Mouse (Mus musculus): Measurements from ENCODE around the gene Mapk1. TPM values are rescaled to one million over a fixed set of nuclear protein-coding genes. Genes with fewer than 3 reads are reported as not detected.

The Mapk1 gene
- polyA plus RNA-seq (2015; fragmentation: Nextera tagmentation; extraction: Ambion mirVana): 172 and 177 TPM in 2 replicates

GRCm38 (mm10) chr16:16983131-16983533, at the start of gene Mapk1:
Mapk1 (plus strand) TSS chr16:16983382.
- WGBS: 0% methylated on average over 34 of the region's 35 CpGs
- H3K4me3 ChIP-seq: peak within 1 kb of the TSS; percentile 67
- H3K4me1 ChIP-seq: peaks cover 25% of the 10 kb centered on the region
- peak within 1 kb of the TSS; percentile 71 for H3K4me2 ChIP-seq
- H3K9me3 ChIP-seq (replicated peaks): no peaks in the 10 kb centered on the region
- peaks cover 9% of the 10 kb centered on the region; the same call in 1 of the 2 replicates for H3K36me3 ChIP-seq (ENCODE audit: poor library complexity, severe bottlenecking)
- H3K27ac ChIP-seq: peak within 1 kb of the TSS; percentile 93
- H3K9ac ChIP-seq: peak within 1 kb of the TSS; percentile 82
- ATAC-seq: peak; percentile 99
- H3K27me3 ChIP-seq: no peaks in the 10 kb centered on the region

- H3K27ac ChIP-seq: no peak overlapping the region
- H3K27me3 ChIP-seq: no peaks in the 10 kb centered on the region
- WGBS: 93% methylated on average over 9 of the region's 9 CpGs
- peaks cover 4% of the 10 kb centered on the region; the same call in 1 of the 2 replicates for H3K9me3 ChIP-seq (replicated peaks)
- ATAC-seq: no peak
- H3K9ac ChIP-seq: no peak overlapping the region
- H3K4me1 ChIP-seq: no peaks in the 10 kb centered on the region
- no peak overlapping the region for H3K4me2 ChIP-seq
- H3K36me3 ChIP-seq (ENCODE audit: poor library complexity, severe bottlenecking): no peaks in the 10 kb centered on the region
- H3K4me3 ChIP-seq: no peak overlapping the region
Measured at GRCm38 (mm10) chr16:16939543-16939942, 43.6 kb upstream of the Mapk1 start.

GRCm38 (mm10) chr16:16941078-16941477, 42.1 kb upstream of the Mapk1 start:
- Histone ChIP-seq H3K9me3 (replicated peaks) (peaks cover 4% of the 10 kb centered on the region; the same call in 1 of the 2 replicates), H3K4me2 (no peak overlapping the region), H3K27me3 (no peaks in the 10 kb centered on the region), H3K4me1 (no peaks in the 10 kb centered on the region), H3K36me3 (ENCODE audit: poor library complexity, severe bottlenecking) (no peaks in the 10 kb centered on the region), H3K4me3 (no peak overlapping the region), H3K27ac (no peak overlapping the region), H3K9ac (no peak overlapping the region)
- ATAC-seq: no peak
- 95% methylated on average over 2 of the region's 2 CpGs for WGBS

GRCm38 (mm10) chr16:16958575-16958974, 24.6 kb upstream of the Mapk1 start:
- H3K27ac ChIP-seq: no peak overlapping the region
- H3K27me3 ChIP-seq: no peaks in the 10 kb centered on the region
- H3K9me3 ChIP-seq (replicated peaks): no peaks in the 10 kb centered on the region
- H3K36me3 ChIP-seq (ENCODE audit: poor library complexity, severe bottlenecking): no peaks in the 10 kb centered on the region
- H3K4me3 ChIP-seq: no peak overlapping the region
- no peak overlapping the region for H3K4me2 ChIP-seq
- H3K9ac ChIP-seq: no peak overlapping the region
- ATAC-seq: no peak
- WGBS: 5% methylated on average over 2 of the region's 5 CpGs
- H3K4me1 ChIP-seq: no peaks in the 10 kb centered on the region

GRCm38 (mm10) chr16:16959907-16960306, 23.3 kb upstream of the Mapk1 start:
- Histone ChIP-seq H3K4me1 (no peaks in the 10 kb centered on the region), H3K27me3 (no peaks in the 10 kb centered on the region), H3K27ac (no peak overlapping the region), H3K4me3 (no peak overlapping the region), H3K9me3 (replicated peaks) (no peaks in the 10 kb centered on the region), H3K4me2 (no peak overlapping the region), H3K9ac (no peak overlapping the region), H3K36me3 (ENCODE audit: poor library complexity, severe bottlenecking) (no peaks in the 10 kb centered on the region)
- WGBS: 89% methylated on average over 6 of the region's 6 CpGs
- ATAC-seq: no peak

GRCm38 (mm10) chr16:16965149-16965548, 18.0 kb upstream of the Mapk1 start:
- WGBS: 66% methylated on average over 1 of the region's 1 CpGs
- H3K4me1 ChIP-seq: no peaks in the 10 kb centered on the region
- no peak overlapping the region for H3K27ac ChIP-seq
- H3K27me3 ChIP-seq: no peaks in the 10 kb centered on the region
- no peaks in the 10 kb centered on the region for H3K36me3 ChIP-seq (ENCODE audit: poor library complexity, severe bottlenecking)
- H3K4me3 ChIP-seq: no peak overlapping the region
- H3K4me2 ChIP-seq: no peak overlapping the region
- H3K9me3 ChIP-seq (replicated peaks): no peaks in the 10 kb centered on the region
- no peak overlapping the region for H3K9ac ChIP-seq
- ATAC-seq: no peak

GRCm38 (mm10) chr16:16966290-16966689, 16.9 kb upstream of the Mapk1 start:
- no peaks in the 10 kb centered on the region for H3K27me3 ChIP-seq
- no peaks in the 10 kb centered on the region for H3K9me3 ChIP-seq (replicated peaks)
- H3K27ac ChIP-seq: no peak overlapping the region

GRCm38 (mm10) chr16:16978061-16978460, 5.1 kb upstream of the Mapk1 start:
- no peak for ATAC-seq
- H3K4me3 ChIP-seq: no peak overlapping the region
- WGBS: 91% methylated on average over 3 of the region's 3 CpGs

More at GRCm38 (mm10) chr16:16966290-16966689, 16.9 kb upstream of the Mapk1 start:
- Histone ChIP-seq H3K4me1 (no peaks in the 10 kb centered on the region), H3K4me2 (no peak overlapping the region), H3K36me3 (ENCODE audit: poor library complexity, severe bottlenecking) (no peaks in the 10 kb centered on the region), H3K4me3 (no peak overlapping the region), H3K9ac (no peak overlapping the region)
- no peak for ATAC-seq

GRCm38 (mm10) chr16:16978765-16979164, 4.4 kb upstream of the Mapk1 start:
- Histone ChIP-seq H3K36me3 (ENCODE audit: poor library complexity, severe bottlenecking) (no peaks in the 10 kb centered on the region), H3K27me3 (no peaks in the 10 kb centered on the region), H3K4me2 (no peak overlapping the region), H3K4me1 (no peaks in the 10 kb centered on the region), H3K27ac (no peak overlapping the region), H3K4me3 (no peak overlapping the region), H3K9ac (no peak overlapping the region), H3K9me3 (replicated peaks) (peaks cover 8% of the 10 kb centered on the region; the same call in 1 of the 2 replicates)
- ATAC-seq: no peak
- 83% methylated on average over 2 of the region's 2 CpGs for WGBS

More at GRCm38 (mm10) chr16:16978061-16978460, 5.1 kb upstream of the Mapk1 start:
- no peaks in the 10 kb centered on the region for H3K4me1 ChIP-seq
- H3K36me3 ChIP-seq (ENCODE audit: poor library complexity, severe bottlenecking): no peaks in the 10 kb centered on the region
- no peak overlapping the region for H3K9ac ChIP-seq
- H3K4me2 ChIP-seq: no peak overlapping the region
- H3K27ac ChIP-seq: no peak overlapping the region
- peaks cover 8% of the 10 kb centered on the region; the same call in 1 of the 2 replicates for H3K9me3 ChIP-seq (replicated peaks)
- H3K27me3 ChIP-seq: no peaks in the 10 kb centered on the region

- Histone ChIP-seq H3K36me3 (ENCODE audit: poor library complexity, severe bottlenecking) (peaks cover 6% of the 10 kb centered on the region; the same call in 1 of the 2 replicates), H3K4me2 (peak overlapping the region; percentile 71), H3K9me3 (replicated peaks) (no peaks in the 10 kb centered on the region), H3K9ac (peak overlapping the region; percentile 82), H3K27ac (peak overlapping the region; percentile 44; the same call in 1 of the 2 replicates), H3K27me3 (no peaks in the 10 kb centered on the region), H3K4me3 (peak overlapping the region; percentile 67), H3K4me1 (peaks cover 25% of the 10 kb centered on the region)
- peak; percentile 42 for ATAC-seq
- 31% methylated on average over 2 of the region's 2 CpGs for WGBS
Measured at GRCm38 (mm10) chr16:16982636-16983035, 546 bp upstream of the Mapk1 start.

GRCm38 (mm10) chr16:16983534-16984422, 596 bp downstream of the Mapk1 start:
- peaks cover 25% of the 10 kb centered on the region for H3K4me1 ChIP-seq

GRCm38 (mm10) chr16:16984423-16984941, 1.3 kb downstream of the Mapk1 start:
- Histone ChIP-seq H3K9ac (peak overlapping the region; percentile 82), H3K27me3 (no peaks in the 10 kb centered on the region), H3K9me3 (replicated peaks) (no peaks in the 10 kb centered on the region), H3K36me3 (ENCODE audit: poor library complexity, severe bottlenecking) (peaks cover 22% of the 10 kb centered on the region; the same call in 1 of the 2 replicates), H3K4me1 (peaks cover 25% of the 10 kb centered on the region), H3K27ac (no peak overlapping the region), H3K4me3 (peak overlapping the region; percentile 67), H3K4me2 (peak overlapping the region; percentile 71)
- 21% methylated on average over 9 of the region's 9 CpGs for WGBS
- no peak for ATAC-seq

More at GRCm38 (mm10) chr16:16983534-16984422, 596 bp downstream of the Mapk1 start:
- ATAC-seq: peak; percentile 81
- WGBS: under 1% methylated on average over 41 of the region's 75 CpGs
- Histone ChIP-seq H3K9me3 (replicated peaks) (no peaks in the 10 kb centered on the region), H3K36me3 (ENCODE audit: poor library complexity, severe bottlenecking) (peaks cover 15% of the 10 kb centered on the region; the same call in 1 of the 2 replicates), H3K4me3 (peak overlapping the region; percentile 67), H3K27ac (peak overlapping the region; percentile 93), H3K9ac (peak overlapping the region; percentile 82), H3K4me2 (peak overlapping the region; percentile 71), H3K27me3 (no peaks in the 10 kb centered on the region)
